Mouse (Mus musculus): ENCODE data around the gene Msl3.

GRCm38 (mm10) chrX:168639556-168640356 lies 33.9 kb downstream of the Msl3 start:
- TF ChIP-seq POLR2A (IDR thresholded peaks at IDR 0.05; ENCODE audit: borderline replicate concordance, low read depth, low read length): no peak
- peak; percentile 21 for TF ChIP-seq CTCF (IDR thresholded peaks at IDR 0.05; ENCODE audit: low read depth, low read length)

All from bone marrow macrophage, adult 2 months (primary cell).